Mouse (Mus musculus) cerebellum, adult 8-10 months (tissue): Measurements from ENCODE around the gene Pdcd6.

Experiments used
- DNase-seq: peaks from one replicate; pipeline ENCODE4 v3.0.0; 2022

The Pdcd6 gene

DNA sequence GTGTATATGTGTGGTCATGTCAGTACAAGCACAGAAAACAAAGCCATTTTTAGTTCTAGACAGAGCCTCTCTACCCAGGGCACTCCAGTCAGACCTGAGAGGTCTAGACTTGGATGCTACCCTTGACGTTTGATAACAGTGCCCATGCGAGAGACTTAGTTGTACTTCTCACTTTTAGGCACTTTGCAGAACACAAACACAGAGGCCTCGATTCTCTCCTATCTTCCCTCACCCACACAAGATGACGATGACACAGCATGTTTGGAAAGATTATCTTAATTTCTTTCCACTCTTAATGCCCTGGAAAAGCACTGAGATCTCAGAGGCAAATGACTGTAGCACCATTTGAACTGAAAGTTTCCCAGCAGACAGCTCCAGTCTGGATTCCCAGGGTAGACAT lies 41.7 kb downstream of the Pdcd6 start:
- no peak for DNase-seq

DNA sequence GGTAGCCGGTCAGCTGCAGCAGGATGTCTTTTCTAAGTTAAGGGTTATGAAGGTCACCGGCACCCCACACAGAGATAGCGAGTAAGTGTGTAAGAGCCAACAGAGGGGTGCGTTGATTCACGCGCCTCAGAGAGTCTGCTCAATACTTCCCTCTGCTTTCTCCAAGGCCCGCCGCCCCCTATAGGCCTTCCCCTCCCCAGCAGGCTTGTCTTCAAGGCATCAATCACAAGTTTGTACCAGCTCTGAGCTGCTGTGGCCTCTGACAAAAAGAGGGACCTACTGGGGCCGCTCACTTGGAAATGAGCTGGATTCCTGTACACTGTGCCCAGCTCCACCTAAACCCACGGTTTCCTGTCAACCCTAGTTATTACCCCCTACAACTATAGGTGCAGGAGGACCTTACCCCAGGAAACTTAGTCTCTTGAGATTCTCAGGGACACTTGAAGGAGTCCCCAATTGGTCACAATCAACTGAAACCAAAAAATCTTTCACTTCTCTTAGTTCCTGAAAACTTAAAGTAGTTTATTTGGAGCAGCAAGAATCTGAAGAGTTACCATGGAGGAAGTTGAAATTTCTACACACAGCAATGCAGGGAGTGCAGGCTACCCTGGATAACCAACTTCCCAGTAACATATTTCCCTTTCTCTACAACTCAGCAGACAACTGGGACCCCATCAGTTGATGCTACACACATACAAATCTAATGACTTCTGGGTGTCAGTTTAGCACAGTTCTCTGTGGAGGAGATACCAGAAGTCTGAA lies 57.0 kb downstream of the Pdcd6 start:
- no peak for DNase-seq

GRCm38 (mm10) chr13:74259460-74260230 lies 57.7 kb downstream of the Pdcd6 start:
- no peak for DNase-seq
